Mouse (Mus musculus) ovary, postnatal 36 days (tissue): ENCODE data around the gene Galc.

Experiments used
- DNase-seq: peaks from one replicate; pipeline ENCODE4 v3.0.0; 2022; ENCODE audit warnings: low spot score, mixed read lengths

Galc gene

GRCm38 (mm10) chr12:98181729-98182128 is 77.5 kb downstream of the Galc start:
- DNase-seq: no peak

GRCm38 (mm10) chr12:98180807-98181206 is 78.5 kb downstream of the Galc start:
- no peak for DNase-seq

GRCm38 (mm10) chr12:98180235-98180800 is 78.9 kb downstream of the Galc start:
- DNase-seq: no peak

GRCm38 (mm10) chr12:98179496-98179895 is 79.8 kb downstream of the Galc start:
- DNase-seq: no peak

GRCm38 (mm10) chr12:98176632-98177031 is 82.6 kb downstream of the Galc start:
- DNase-seq: no peak

- DNase-seq: no peak
Measured at GRCm38 (mm10) chr12:98161901-98162300, 97.4 kb downstream of the Galc start.

- DNase-seq: no peak
Measured at GRCm38 (mm10) chr12:98160867-98161266, 98.4 kb downstream of the Galc start.
